Mouse (Mus musculus): Measurements from ENCODE around the gene Impdh2. TPM values are rescaled to one million over a fixed set of nuclear protein-coding genes. Genes with fewer than 3 reads are reported as not detected.
"Not testable (repeated sequence)": the region's sequence is repeated elsewhere in the genome, so short reads cannot be mapped to it uniquely, and the experiment has no call there.

Gene Impdh2
- polyA plus RNA-seq, 1 experiment from 2014 or later = 179 TPM

DNA sequence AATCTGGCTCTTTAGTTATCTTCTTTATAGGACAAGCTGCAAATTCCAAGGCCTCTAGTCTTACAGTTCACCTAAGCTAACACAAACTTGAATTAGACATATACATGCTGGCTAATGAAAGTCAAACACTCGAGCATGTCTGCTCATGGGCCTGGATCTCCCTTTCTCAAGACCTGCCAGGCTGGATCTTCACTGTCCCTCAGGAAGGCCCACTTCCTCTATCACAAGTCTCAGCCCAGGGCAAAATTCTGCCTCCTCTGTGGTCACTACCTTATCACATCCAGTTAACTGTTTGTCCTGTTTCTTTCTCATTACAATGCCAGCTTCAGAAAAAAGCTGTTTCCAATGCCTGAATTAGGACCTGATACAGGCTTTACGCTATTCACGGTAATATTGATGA lies 34.3 kb downstream of the Impdh2 start:
- 77% methylated on average over 3 of the region's 3 CpGs for whole genome bisulfite sequencing

DNA sequence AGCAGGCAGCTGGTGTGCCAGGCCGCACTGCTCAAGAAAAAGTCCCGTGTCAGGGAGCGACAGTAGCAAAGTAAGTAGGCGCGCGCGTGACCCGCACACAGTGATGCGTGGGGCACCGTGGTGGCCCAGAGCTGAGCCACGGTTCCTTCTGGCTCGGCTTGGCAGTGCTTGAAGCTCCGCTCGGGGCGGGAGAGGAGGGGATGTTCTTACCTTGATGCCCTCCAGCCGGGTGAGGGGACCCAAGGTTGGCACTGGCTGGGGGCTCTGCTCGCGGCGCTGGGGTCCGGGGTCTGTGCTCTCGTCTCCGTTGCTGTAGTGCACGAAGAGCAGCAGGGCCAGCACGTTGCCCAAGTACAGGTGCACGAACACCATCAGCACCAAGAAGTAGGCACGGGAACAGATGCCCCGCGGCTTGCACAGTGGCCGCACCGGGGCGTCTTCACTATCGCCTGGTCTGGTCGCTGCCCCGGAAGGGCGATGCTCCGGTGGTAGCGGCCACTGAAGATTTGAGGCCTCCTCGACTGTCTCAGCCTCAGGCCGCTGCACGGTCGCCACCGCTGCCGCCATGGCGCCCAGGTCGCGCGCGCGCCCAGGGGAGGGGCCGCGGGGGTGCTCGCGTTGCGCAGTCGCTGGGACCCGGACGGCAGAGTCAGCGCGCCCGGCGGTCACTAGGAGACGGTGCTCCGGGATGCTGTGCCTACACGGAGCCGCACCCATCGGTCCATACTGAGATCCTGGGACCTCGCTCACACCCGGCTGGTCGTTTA lies 37.1 kb downstream of the Impdh2 start, which contains the start of gene P4htm:
Gene P4htm (minus strand): TSS at position 670 of the 767 bp plus-strand sequence.
- no peaks in the 10 kb centered on the region for H3K36me3 ChIP-seq
- 2% methylated on average over 68 of the region's 69 CpGs for WGBS

More for the DNA sequence above, 34.3 kb downstream of the Impdh2 start:
- Histone ChIP-seq H3K4me1 (replicated peaks) (peaks cover 6% of the 10 kb centered on the region; the same call in 1 of the 2 replicates), H3K27me3 (replicated peaks) (no peaks in the 10 kb centered on the region), H3K36me3 (no peaks in the 10 kb centered on the region), H3K4me3 (replicated peaks) (no peak overlapping the region), H3K9ac (no peak overlapping the region), H3K4me2 (replicated peaks) (no peak overlapping the region), H3K27ac (no peak overlapping the region), H3K9me3 (no peaks in the 10 kb centered on the region)
- no peak for ATAC-seq

GRCm38 (mm10) chr9:108599021-108599566 lies 39.0 kb downstream of the Impdh2 start:
- no peak overlapping the region for H3K27ac ChIP-seq
- no peaks in the 10 kb centered on the region for H3K9me3 ChIP-seq
- ATAC-seq = no peak
- 81% methylated on average over 4 of the region's 4 CpGs for WGBS
- H3K4me2 ChIP-seq (replicated peaks) = no peak overlapping the region
- no peak overlapping the region for H3K9ac ChIP-seq
- H3K4me1 ChIP-seq (replicated peaks) = peaks cover 6% of the 10 kb centered on the region; the same call in 1 of the 2 replicates
- no peaks in the 10 kb centered on the region for H3K27me3 ChIP-seq (replicated peaks)
- H3K4me3 ChIP-seq (replicated peaks) = no peak overlapping the region
- peaks cover 13% of the 10 kb centered on the region for H3K36me3 ChIP-seq

More for the DNA sequence above, 37.1 kb downstream of the Impdh2 start, which contains the start of gene P4htm:
- H3K27me3 ChIP-seq (replicated peaks) = no peaks in the 10 kb centered on the region
- no peak within 1 kb of the TSS for H3K27ac ChIP-seq
- no peaks in the 10 kb centered on the region for H3K9me3 ChIP-seq
- H3K4me3 ChIP-seq (replicated peaks) = peak within 1 kb of the TSS; percentile 78
- H3K4me1 ChIP-seq (replicated peaks) = peaks cover 6% of the 10 kb centered on the region; the same call in 1 of the 2 replicates
- H3K9ac ChIP-seq = peak within 1 kb of the TSS; percentile 62
- H3K4me2 ChIP-seq (replicated peaks) = peak within 1 kb of the TSS; percentile 83
- peak; percentile 73 for ATAC-seq

DNA sequence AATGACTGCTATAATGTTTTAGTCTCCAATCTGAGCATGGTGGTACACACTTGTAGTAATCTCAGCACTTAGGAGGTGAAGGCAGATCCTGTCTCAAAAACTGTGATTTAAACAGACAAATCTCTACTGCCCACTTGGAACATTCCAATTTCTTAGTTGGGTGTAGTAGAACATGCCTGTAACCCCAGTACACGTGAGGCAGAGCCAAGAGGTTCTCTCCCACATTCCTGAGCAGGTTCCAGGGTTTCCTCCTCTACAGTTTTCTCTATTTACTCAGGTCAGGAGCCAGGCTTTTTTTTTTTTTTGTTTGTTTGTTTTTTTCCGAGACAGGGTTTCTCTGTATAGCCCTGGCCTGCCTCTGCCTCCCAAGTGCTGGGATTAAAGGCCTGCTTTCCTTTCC lies 39.9 kb downstream of the Impdh2 start:
- Histone ChIP-seq H3K4me1 (replicated peaks) (peaks cover 6% of the 10 kb centered on the region; the same call in 1 of the 2 replicates), H3K36me3 (peaks cover 19% of the 10 kb centered on the region), H3K9ac (no peak overlapping the region), H3K4me2 (replicated peaks) (no peak overlapping the region), H3K27me3 (replicated peaks) (no peaks in the 10 kb centered on the region), H3K27ac (no peak overlapping the region), H3K4me3 (replicated peaks) (no peak overlapping the region), H3K9me3 (no peaks in the 10 kb centered on the region)
- WGBS = 32% methylated on average over 2 of the region's 2 CpGs
- ATAC-seq = no peak

DNA sequence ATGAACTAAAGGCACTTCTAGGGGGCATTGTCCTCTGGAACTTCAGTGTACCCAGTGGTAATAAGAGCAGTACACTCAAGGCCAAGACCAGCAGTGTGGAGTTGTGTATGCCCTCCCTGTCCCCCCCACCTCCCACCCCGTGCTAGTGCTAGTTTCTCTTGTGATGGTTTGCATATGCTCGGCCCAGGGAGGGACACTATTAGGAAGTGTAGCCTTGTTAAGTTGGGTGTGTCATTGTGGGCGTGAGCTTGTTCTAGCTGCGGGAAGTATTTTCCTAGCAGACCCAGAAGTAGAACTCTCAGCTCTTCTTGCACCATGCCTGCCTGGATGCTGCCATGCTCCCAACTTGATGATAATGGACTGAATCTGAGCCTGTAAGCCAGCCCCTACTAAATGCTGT lies 41.9 kb downstream of the Impdh2 start:
- 0 out of 2 replicates have a peak, but pooled peaks have one; percentile 27 for ATAC-seq
- no peak overlapping the region for H3K27ac ChIP-seq
- H3K4me2 ChIP-seq (replicated peaks) = no peak overlapping the region
- peaks cover 2% of the 10 kb centered on the region; the same call in 1 of the 2 replicates for H3K4me1 ChIP-seq (replicated peaks)
- no peak overlapping the region for H3K9ac ChIP-seq
- no peaks in the 10 kb centered on the region for H3K27me3 ChIP-seq (replicated peaks)
- H3K4me3 ChIP-seq (replicated peaks) = no peak overlapping the region
- H3K9me3 ChIP-seq = no peaks in the 10 kb centered on the region
- H3K36me3 ChIP-seq = peaks cover 33% of the 10 kb centered on the region
- 57% methylated on average over 4 of the region's 4 CpGs for WGBS

- not testable (repeated sequence) for H3K27ac ChIP-seq; H3K27me3 ChIP-seq (replicated peaks); H3K9me3 ChIP-seq; H3K4me1 ChIP-seq (replicated peaks); H3K4me2 ChIP-seq (replicated peaks); ATAC-seq; H3K4me3 ChIP-seq (replicated peaks); H3K9ac ChIP-seq
- 74% methylated on average over 5 of the region's 5 CpGs for WGBS
- peaks cover 62% of the 10 kb centered on the region for H3K36me3 ChIP-seq
These were observed 47.8 kb downstream of the Impdh2 start for GRCm38 (mm10) chr9:108607929-108608328.

- H3K4me1 ChIP-seq (replicated peaks) = 0 out of 2 replicates have a peak, but pooled peaks cover 4% of the 10 kb centered on the region
- H3K27me3 ChIP-seq (replicated peaks) = no peaks in the 10 kb centered on the region
- H3K9ac ChIP-seq = no peak overlapping the region
- H3K9me3 ChIP-seq = no peaks in the 10 kb centered on the region
- H3K4me2 ChIP-seq (replicated peaks) = no peak overlapping the region
- no peak overlapping the region for H3K27ac ChIP-seq
- H3K36me3 ChIP-seq = peaks cover 59% of the 10 kb centered on the region
- peak; percentile 74 for ATAC-seq
- 75% methylated on average over 4 of the region's 4 CpGs for WGBS
- no peak overlapping the region for H3K4me3 ChIP-seq (replicated peaks)
These were observed 48.8 kb downstream of the Impdh2 start for GRCm38 (mm10) chr9:108608889-108609288.

- no peak overlapping the region for H3K9ac ChIP-seq
- no peaks in the 10 kb centered on the region for H3K27me3 ChIP-seq (replicated peaks)
- no peak overlapping the region for H3K4me3 ChIP-seq (replicated peaks)
- WGBS = 95% methylated on average over 10 of the region's 10 CpGs
- H3K4me1 ChIP-seq (replicated peaks) = 0 out of 2 replicates have a peak, but pooled peaks cover 4% of the 10 kb centered on the region
- H3K27ac ChIP-seq = no peak overlapping the region
- H3K36me3 ChIP-seq = peaks cover 46% of the 10 kb centered on the region
- H3K4me2 ChIP-seq (replicated peaks) = no peak overlapping the region
- no peaks in the 10 kb centered on the region for H3K9me3 ChIP-seq
- no peak for ATAC-seq
These were observed 51.4 kb downstream of the Impdh2 start for GRCm38 (mm10) chr9:108611488-108611887.

MicroRNA genes within 50 kb of the gene (microRNA counts, 519-probe panel; counts per million panel counts)
- 3,088 counts per million, percentile 78 among the panel's probes with 10 or more counts for microRNA mmu-miR-191
- 2,880 counts per million, percentile 74 among the panel's probes with 10 or more counts for microRNA mmu-miR-425

Other genes with a start within 250 kb of the Impdh2 start
- 1,041 and 1,081 TPM in 2 replicates for gene Gpx1, start 221.4 kb upstream of the Impdh2 start, polyA plus RNA-seq (2015; fragmentation: Nextera tagmentation; extraction: Ambion mirVana)
- gene Usp4, start 212.4 kb upstream of the Impdh2 start, polyA plus RNA-seq (2015; fragmentation: Nextera tagmentation; extraction: Ambion mirVana) = 82.5 and 89.1 TPM in 2 replicates
- 0.30 and 0.88 TPM in 2 replicates for gene 1700102P08Rik, start 167.5 kb upstream of the Impdh2 start, polyA plus RNA-seq (2015; fragmentation: Nextera tagmentation; extraction: Ambion mirVana)
- 1.5 and 1.6 TPM in 2 replicates for gene Ccdc36, start 131.8 kb upstream of the Impdh2 start, polyA plus RNA-seq (2015; fragmentation: Nextera tagmentation; extraction: Ambion mirVana)
- not detected in 2 replicates for gene BC048562, start 123.8 kb upstream of the Impdh2 start, polyA plus RNA-seq (2015; fragmentation: Nextera tagmentation; extraction: Ambion mirVana)
- 51.2 and 53.9 TPM in 2 replicates for gene Ccdc71, start 99.8 kb upstream of the Impdh2 start, polyA plus RNA-seq (2015; fragmentation: Nextera tagmentation; extraction: Ambion mirVana)
- 48.7 and 54.2 TPM in 2 replicates for gene Klhdc8b, start 98.7 kb upstream of the Impdh2 start, polyA plus RNA-seq (2015; fragmentation: Nextera tagmentation; extraction: Ambion mirVana)
- gene Lamb2, start 80.5 kb upstream of the Impdh2 start, polyA plus RNA-seq (2015; fragmentation: Nextera tagmentation; extraction: Ambion mirVana) = 29.5 and 35.0 TPM in 2 replicates
- gene Usp19, start 69.7 kb upstream of the Impdh2 start, polyA plus RNA-seq (2015; fragmentation: Nextera tagmentation; extraction: Ambion mirVana) = 49.5 and 52.4 TPM in 2 replicates
- gene Qars, start 52.6 kb upstream of the Impdh2 start, polyA plus RNA-seq (2015; fragmentation: Nextera tagmentation; extraction: Ambion mirVana) = 105 and 106 TPM in 2 replicates
- 93.1 and 102 TPM in 2 replicates for gene Qrich1, start 43.5 kb upstream of the Impdh2 start, polyA plus RNA-seq (2015; fragmentation: Nextera tagmentation; extraction: Ambion mirVana)
- 37.7 and 42.4 TPM in 2 replicates for gene Ndufaf3, start 7.1 kb downstream of the Impdh2 start, polyA plus RNA-seq (2015; fragmentation: Nextera tagmentation; extraction: Ambion mirVana)
- 112 and 118 TPM in 2 replicates for gene Dalrd3, start 9.6 kb downstream of the Impdh2 start, polyA plus RNA-seq (2015; fragmentation: Nextera tagmentation; extraction: Ambion mirVana)
- 71.4 and 72.7 TPM in 2 replicates for gene Wdr6, start 18.5 kb downstream of the Impdh2 start, polyA plus RNA-seq (2015; fragmentation: Nextera tagmentation; extraction: Ambion mirVana)
- 5.8 and 6.4 TPM in 2 replicates for gene P4htm, start 37.4 kb downstream of the Impdh2 start, polyA plus RNA-seq (2015; fragmentation: Nextera tagmentation; extraction: Ambion mirVana)
- gene Arih2, start 89.1 kb downstream of the Impdh2 start, polyA plus RNA-seq (2015; fragmentation: Nextera tagmentation; extraction: Ambion mirVana) = 41.0 and 46.4 TPM in 2 replicates
- gene Slc25a20, start 101.8 kb downstream of the Impdh2 start, polyA plus RNA-seq (2015; fragmentation: Nextera tagmentation; extraction: Ambion mirVana) = 77.1 and 83.3 TPM in 2 replicates
- gene Prkar2a, start 129.0 kb downstream of the Impdh2 start, polyA plus RNA-seq (2015; fragmentation: Nextera tagmentation; extraction: Ambion mirVana) = 51.9 and 55.0 TPM in 2 replicates
- gene Ip6k2, start 223.5 kb downstream of the Impdh2 start, polyA plus RNA-seq (2015; fragmentation: Nextera tagmentation; extraction: Ambion mirVana) = 62.6 and 65.0 TPM in 2 replicates
- 10.4 and 12.0 TPM in 2 replicates for gene Nckipsd, start 248.1 kb downstream of the Impdh2 start, polyA plus RNA-seq (2015; fragmentation: Nextera tagmentation; extraction: Ambion mirVana)

Data from intestine, embryonic 15.5 days (tissue).